Mouse (Mus musculus) stomach, postnatal 0 days (tissue): Measurements from ENCODE around the gene Ropn1. TPM values are rescaled to one million over a fixed set of nuclear protein-coding genes. Genes with fewer than 3 reads are reported as not detected.

Experiments
- ATAC-seq: fragments of 200-750 bp; cut with Nextera tagmentation; 2 replicates; pipeline ENCODE4 v1.8.0; 2017; ENCODE audit not compliant: low FRiP score, low TSS enrichment
- DNase-seq: peaks from one replicate; pipeline ENCODE4 v3.0.0-alpha.2; 2016; ENCODE audit warnings: low spot score
- H3K27ac ChIP-seq: fragments of 300-500 bp; sonication (generic); replicated peaks from 2 replicates; pipeline ENCODE4 v1.5.1; 2014; ENCODE audit warnings: mild to moderate bottlenecking, control low read depth
- H3K27me3 ChIP-seq: fragments of 300-500 bp; sonication (generic); 2 replicates; pipeline ENCODE4 v1.6.1; 2014; ENCODE audit warnings: low read length; ENCODE audit not compliant: control insufficient read depth, insufficient read depth
- H3K36me3 ChIP-seq: fragments of 300-500 bp; sonication (generic); 2 replicates; pipeline ENCODE4 v1.6.1; 2014; ENCODE audit warnings: low read length, mixed read lengths; ENCODE audit not compliant: control insufficient read depth, insufficient read depth
- H3K4me1 ChIP-seq: fragments of 300-500 bp; sonication (generic); replicated peaks from 2 replicates; pipeline ENCODE4 v1.6.1; 2014; ENCODE audit warnings: antibody characterized with exemption; ENCODE audit not compliant: control insufficient read depth, insufficient read depth
- H3K4me2 ChIP-seq: fragments of 300-500 bp; sonication (generic); replicated peaks from 2 replicates; pipeline ENCODE4 v1.6.1; 2014; ENCODE audit warnings: low read depth, mild to moderate bottlenecking, control low read depth, moderate library complexity
- H3K4me3 ChIP-seq: fragments of 300-500 bp; sonication (generic); 2 replicates; pipeline ENCODE4 v1.5.1; 2014; ENCODE audit warnings: low read depth, low read length, control low read depth
- H3K9ac ChIP-seq: fragments of 300-500 bp; sonication (generic); 2 replicates; pipeline ENCODE4 v1.6.1; 2014; ENCODE audit warnings: mild to moderate bottlenecking, low read length, control low read depth, mixed read lengths
- H3K9me3 ChIP-seq: fragments of 300-500 bp; sonication (generic); 2 replicates; pipeline ENCODE4 v1.6.1; 2016; ENCODE audit warnings: low read length; ENCODE audit not compliant: control insufficient read depth
- CTCF ChIP-seq: IDR thresholded peaks from 2 replicates; pipeline ENCODE4 v1.5.1; 2016; ENCODE audit warnings: antibody characterized with exemption, low read depth, mild to moderate bottlenecking, moderate library complexity
- EP300 ChIP-seq: optimal IDR thresholded peaks from 2 replicates; pipeline ENCODE3; 2016; ENCODE audit warnings: antibody characterized with exemption
- WGBS: fragments of 180-500 bp; shearing (Covaris S2); extraction: QIAGEN DNeasy Blood & Tissue Kit; methylation state at CpG from one replicate; pipeline ENCODE4 v1.1.7; 2014; 5-methylcytosine and 5-hydroxymethylcytosine counted together
- polyA plus RNA-seq: library from polyadenylated mRNA; unstranded; fragments of >200 nt; fragmentation: Nextera tagmentation; extraction: Ambion mirVana; gene quantifications from 2 replicates; pipeline ENCODE4 v1.2.1, GENCODE M21; 2015

Ropn1 gene
- polyA plus RNA-seq: not detected in 2 replicates

- ATAC-seq (0 out of 2 replicates have a peak, but pooled peaks have one; percentile 15), DNase-seq (no peak)
- H3K4me1 ChIP-seq: no peaks in the 10 kb centered on the region
- TF ChIP-seq CTCF (no peak), EP300 (no peak)
- 38% methylated on average over 7 of the region's 7 CpGs for WGBS
- H3K4me2 ChIP-seq: no peak within 1 kb of the TSS
- H3K36me3 ChIP-seq: no peaks in the 10 kb centered on the region
- H3K4me3 ChIP-seq: no peak within 1 kb of the TSS
- no peak within 1 kb of the TSS for H3K9ac ChIP-seq
- no peaks in the 10 kb centered on the region for H3K27me3 ChIP-seq
- no peak within 1 kb of the TSS for H3K27ac ChIP-seq
- H3K9me3 ChIP-seq: no peaks in the 10 kb centered on the region
These were observed at the start of gene Ropn1 for GRCm38 (mm10) chr16:34649621-34650020. TSS of gene Ropn1 (plus strand) at chr16:34649921.

GRCm38 (mm10) chr16:34601954-34602353 is 47.8 kb upstream of the Ropn1 start:
- H3K9me3 ChIP-seq: no peaks in the 10 kb centered on the region
- 71% methylated on average over 4 of the region's 4 CpGs for WGBS
- no peak for DNase-seq

GRCm38 (mm10) chr16:34603076-34603475 is 46.6 kb upstream of the Ropn1 start:
- no peak overlapping the region for H3K4me3 ChIP-seq
- no peaks in the 10 kb centered on the region for H3K4me1 ChIP-seq
- ATAC-seq (no peak), DNase-seq (no peak)
- H3K27me3 ChIP-seq: no peaks in the 10 kb centered on the region; the same call in 1 of the 2 replicates
- TF ChIP-seq CTCF (no peak), EP300 (no peak)
- WGBS: 57% methylated on average over 4 of the region's 4 CpGs
- no peak overlapping the region for H3K9ac ChIP-seq
- no peaks in the 10 kb centered on the region for H3K36me3 ChIP-seq
- no peak overlapping the region for H3K27ac ChIP-seq
- H3K9me3 ChIP-seq: no peaks in the 10 kb centered on the region
- H3K4me2 ChIP-seq: no peak overlapping the region

More at GRCm38 (mm10) chr16:34601954-34602353, 47.8 kb upstream of the Ropn1 start:
- H3K9ac ChIP-seq: no peak overlapping the region
- no peaks in the 10 kb centered on the region for H3K4me1 ChIP-seq
- TF ChIP-seq EP300: no peak
- no peak for TF ChIP-seq CTCF
- no peak for ATAC-seq
- H3K27ac ChIP-seq: no peak overlapping the region
- no peaks in the 10 kb centered on the region for H3K36me3 ChIP-seq
- H3K27me3 ChIP-seq: no peaks in the 10 kb centered on the region; the same call in 1 of the 2 replicates
- H3K4me3 ChIP-seq: no peak overlapping the region
- H3K4me2 ChIP-seq: no peak overlapping the region

- no peak overlapping the region for H3K9ac ChIP-seq
- no peaks in the 10 kb centered on the region for H3K9me3 ChIP-seq
- ATAC-seq: no peak
- H3K36me3 ChIP-seq: no peaks in the 10 kb centered on the region
- no peak for TF ChIP-seq EP300
- no peaks in the 10 kb centered on the region for H3K4me1 ChIP-seq
- no peak overlapping the region for H3K4me3 ChIP-seq
- H3K27ac ChIP-seq: no peak overlapping the region
- no peaks in the 10 kb centered on the region; the same call in 1 of the 2 replicates for H3K27me3 ChIP-seq
- no peak overlapping the region for H3K4me2 ChIP-seq
- DNase-seq: no peak
- WGBS: 60% methylated on average over 6 of the region's 6 CpGs
These were observed 45.9 kb upstream of the Ropn1 start for GRCm38 (mm10) chr16:34603854-34604253.

- Histone ChIP-seq H3K9me3 (no peaks in the 10 kb centered on the region), H3K4me1 (no peaks in the 10 kb centered on the region), H3K27ac (no peak overlapping the region), H3K36me3 (no peaks in the 10 kb centered on the region), H3K4me2 (no peak overlapping the region), H3K4me3 (no peak overlapping the region), H3K27me3 (no peaks in the 10 kb centered on the region; the same call in 1 of the 2 replicates), H3K9ac (no peak overlapping the region)
- TF ChIP-seq EP300 (no peak), CTCF (peak; percentile 82)
- ATAC-seq (no peak; the same call in 1 of the 2 replicates), DNase-seq (peak; percentile 25)
- WGBS: 23% methylated on average over 3 of the region's 3 CpGs
These were observed 44.0 kb upstream of the Ropn1 start for GRCm38 (mm10) chr16:34605679-34606078.

- Histone ChIP-seq H3K27ac (no peak overlapping the region), H3K9ac (no peak overlapping the region), H3K9me3 (no peaks in the 10 kb centered on the region), H3K4me2 (no peak overlapping the region), H3K4me3 (no peak overlapping the region), H3K27me3 (no peaks in the 10 kb centered on the region; the same call in 1 of the 2 replicates), H3K36me3 (no peaks in the 10 kb centered on the region), H3K4me1 (no peaks in the 10 kb centered on the region)
- DNase-seq: no peak
- WGBS: 71% methylated on average over 1 of the region's 1 CpGs
- TF ChIP-seq EP300 (no peak), CTCF (no peak)
- no peak for ATAC-seq
These were observed 39.6 kb upstream of the Ropn1 start for GRCm38 (mm10) chr16:34610137-34610536.
